Mouse (Mus musculus) frontal cortex, postnatal 10 days (tissue): ENCODE results near the gene Fam184a.

Source experiments
- DNase-seq, 2 experiments: peaks; one replicate each; pipeline ENCODE4 v3.0.0; 2022; ENCODE audit warnings: low spot score in 2 of 2, mixed read lengths in 1 of 2

Gene Fam184a

GRCm38 (mm10) chr10:53597121-53597881, 153.6 kb downstream of the Fam184a start:
- DNase-seq: peak; percentile 18 to 52

- peak; percentile 93 to 97 for DNase-seq
Observed at GRCm38 (mm10) chr10:53596677-53597120, 154.2 kb downstream of the Fam184a start, which contains the start of gene Asf1a. TSS of gene Asf1a (plus strand) at chr10:53596757.

- DNase-seq: no peak
Observed at GRCm38 (mm10) chr10:53595744-53596676, 154.9 kb downstream of the Fam184a start.

- no peak for DNase-seq
Observed at GRCm38 (mm10) chr10:53585777-53586176, 165.1 kb downstream of the Fam184a start.
